Mouse (Mus musculus) brain, embryonic 14.5 days (tissue): ENCODE data around the gene Hdac7. TPM values are rescaled to one million over a fixed set of nuclear protein-coding genes. Genes with fewer than 3 reads are reported as not detected.

ENCODE experiments used
- DNase-seq: peaks from one replicate; pipeline ENCODE4 v3.0.0-alpha.2; 2011; ENCODE audit warnings: low read depth
- CTCF ChIP-seq: fragments of 200-500 bp; IDR thresholded peaks from 2 replicates; pipeline ENCODE4 v1.5.1; 2012; ENCODE audit warnings: inconsistent platforms, mild to moderate bottlenecking, moderate library complexity, borderline replicate concordance; ENCODE audit not compliant: insufficient read depth, insufficient read length; ENCODE audit errors: extremely low read depth
- POLR2A ChIP-seq: fragments of 200-500 bp; IDR thresholded peaks from 2 replicates; pipeline ENCODE4 v1.6.1; 2012; ENCODE audit warnings: mild to moderate bottlenecking, inconsistent platforms, borderline replicate concordance; ENCODE audit not compliant: poor library complexity, insufficient read depth, insufficient read length, severe bottlenecking; ENCODE audit errors: extremely low read depth
- polyA plus RNA-seq: library from polyadenylated mRNA; depleted of rRNA; stranded (reverse); fragments of >200 nt; gene quantifications from 2 replicates; pipeline ENCODE4 v1.2.3, GENCODE M21; 2012

Hdac7 gene
- polyA plus RNA-seq, 1 experiment = 82.1 TPM

DNA sequence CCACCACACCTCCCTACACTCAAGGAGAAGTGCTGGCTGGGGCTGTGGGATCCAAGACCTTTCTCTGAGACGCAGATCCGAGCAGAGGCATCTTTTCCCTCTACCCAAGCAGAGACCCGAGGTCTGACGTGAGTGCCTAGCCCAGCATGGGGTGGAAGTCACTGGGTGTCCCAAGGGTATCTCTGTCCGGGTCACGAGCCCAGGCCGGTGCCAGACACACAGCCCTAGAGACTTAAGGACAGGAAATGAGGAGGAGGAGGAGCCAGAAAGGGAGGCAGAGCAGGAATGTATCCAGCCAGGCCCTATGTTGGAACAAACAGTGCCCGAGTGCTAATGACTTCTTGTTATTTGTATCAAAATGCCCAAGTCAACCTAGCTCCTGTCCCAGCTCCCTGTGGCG is 81.6 kb downstream of the Hdac7 start:
- TF ChIP-seq CTCF (no peak), POLR2A (no peak)
- no peak for DNase-seq

DNA sequence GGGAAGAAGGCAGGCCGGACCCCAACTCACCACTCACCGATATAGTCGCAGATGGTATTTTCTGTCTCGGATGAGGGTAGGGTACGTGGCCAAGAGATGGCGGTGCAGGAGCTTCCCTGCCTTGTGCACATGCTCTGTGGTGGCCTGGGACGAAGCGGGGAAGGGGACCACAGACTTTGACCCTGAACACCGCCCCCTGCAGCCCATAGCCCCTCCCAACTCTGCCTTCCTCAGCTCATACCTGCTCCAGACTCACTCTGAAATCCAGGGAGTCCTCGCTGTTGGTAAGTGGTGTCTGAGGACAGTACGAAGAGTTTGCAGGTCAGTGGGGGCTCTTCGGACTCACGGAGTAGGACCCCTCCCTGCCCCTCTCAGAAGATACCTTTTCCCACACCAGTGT is 82.9 kb downstream of the Hdac7 start:
- TF ChIP-seq POLR2A (no peak), CTCF (no peak)
- no peak for DNase-seq

DNA sequence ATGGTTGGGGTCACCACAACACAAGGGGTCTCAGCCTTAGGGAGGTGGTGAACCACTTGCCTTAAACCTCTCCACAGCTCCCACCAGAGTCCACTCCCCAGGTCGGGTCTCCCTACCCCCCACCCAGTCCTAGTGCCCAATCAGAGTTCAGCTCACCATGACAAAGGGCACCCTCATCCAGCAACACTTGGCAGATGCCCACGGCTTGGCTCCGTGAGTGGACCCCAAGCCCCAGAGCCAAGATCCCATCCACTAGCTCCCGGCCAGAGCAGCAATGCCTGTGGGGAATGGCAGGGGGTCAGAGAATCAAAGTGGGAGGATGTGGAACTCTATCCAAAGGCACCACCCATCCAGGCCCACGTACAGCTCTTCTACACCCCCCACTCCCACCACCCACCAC is 83.3 kb downstream of the Hdac7 start:
- DNase-seq = no peak
- TF ChIP-seq POLR2A (no peak), CTCF (no peak)

DNA sequence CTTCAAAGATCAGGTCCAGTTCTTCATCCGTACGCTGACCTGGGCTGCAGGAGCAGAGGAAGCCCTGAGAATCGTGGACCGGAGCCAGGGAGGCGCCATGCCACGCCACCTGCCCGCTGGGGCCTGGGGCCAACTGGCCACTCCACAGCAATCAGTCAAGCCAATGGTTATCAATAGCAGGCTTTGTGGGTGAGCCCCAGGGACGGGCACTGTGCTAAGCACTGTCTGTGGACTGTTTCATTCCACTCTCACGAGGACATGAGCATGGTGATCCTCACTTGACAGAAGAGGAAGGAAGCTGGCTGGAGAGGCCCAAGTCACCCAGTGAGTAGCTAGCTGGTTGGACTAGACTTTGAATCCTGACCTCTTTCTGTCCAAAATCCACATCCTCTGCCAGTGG is 84.3 kb downstream of the Hdac7 start:
- TF ChIP-seq POLR2A (no peak), CTCF (no peak)
- DNase-seq = no peak

DNA sequence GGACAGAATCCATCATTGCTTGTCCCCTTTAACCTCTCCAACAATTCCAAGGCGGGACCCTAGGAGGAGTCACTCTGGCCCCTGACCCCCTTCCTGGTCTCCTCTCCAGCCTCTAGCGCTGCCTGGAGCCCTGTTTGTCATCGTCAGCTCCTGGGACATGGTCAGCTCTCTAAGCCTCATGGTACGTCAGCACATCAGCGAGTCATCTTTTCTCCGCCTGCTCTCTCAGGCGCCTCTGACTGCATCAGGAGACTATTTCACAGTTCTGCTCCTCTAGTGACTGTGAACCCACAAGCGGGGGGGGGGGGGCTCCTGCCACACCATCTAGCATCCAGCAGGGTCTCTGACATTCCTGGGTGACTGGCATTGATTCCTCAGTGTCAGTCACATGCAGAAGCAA is 88.9 kb downstream of the Hdac7 start:
- DNase-seq = no peak
- TF ChIP-seq POLR2A (no peak), CTCF (no peak)

DNA sequence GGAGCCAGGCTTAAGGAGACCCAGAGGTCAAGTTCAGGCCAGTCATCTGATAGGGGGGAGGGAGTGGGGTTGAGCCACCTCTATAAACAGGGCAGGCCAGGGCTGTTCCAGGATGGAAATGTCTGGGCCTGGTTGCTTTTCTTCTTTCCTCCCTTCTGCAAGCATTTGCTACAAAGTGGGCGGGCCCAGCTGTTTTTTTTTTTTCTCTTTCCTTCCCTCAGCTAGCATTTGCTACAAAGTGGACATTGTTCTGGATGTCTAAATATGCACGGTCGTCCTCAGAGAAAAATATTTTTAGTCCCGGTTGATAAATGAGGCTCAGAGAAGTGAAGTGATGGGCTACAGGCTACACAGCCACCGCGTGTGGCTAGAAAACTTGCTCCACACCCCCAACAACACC is 89.8 kb downstream of the Hdac7 start:
- no peak for DNase-seq
- TF ChIP-seq POLR2A (no peak), CTCF (no peak)

DNA sequence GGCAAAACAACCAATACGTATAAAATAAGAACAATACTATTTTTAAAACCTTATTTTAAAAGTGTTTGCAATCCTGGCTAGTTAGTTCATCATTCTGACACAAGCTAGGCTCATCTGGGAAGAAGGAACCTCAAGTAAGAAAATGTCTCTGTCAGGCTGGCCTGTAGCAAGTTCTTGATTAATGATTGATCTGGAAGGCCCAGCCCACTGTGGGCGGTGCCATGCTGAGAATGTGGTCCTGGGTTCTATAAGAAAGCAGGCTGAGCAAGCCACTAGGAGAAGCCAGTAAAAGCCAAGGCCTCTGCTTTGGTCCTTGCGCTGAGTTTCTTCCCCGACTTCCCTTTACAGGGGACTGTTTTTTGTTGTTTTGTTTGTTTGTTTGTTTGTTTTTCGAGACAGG is 91.8 kb downstream of the Hdac7 start:
- DNase-seq = no peak
- TF ChIP-seq POLR2A = no peak
- no peak for TF ChIP-seq CTCF

DNA sequence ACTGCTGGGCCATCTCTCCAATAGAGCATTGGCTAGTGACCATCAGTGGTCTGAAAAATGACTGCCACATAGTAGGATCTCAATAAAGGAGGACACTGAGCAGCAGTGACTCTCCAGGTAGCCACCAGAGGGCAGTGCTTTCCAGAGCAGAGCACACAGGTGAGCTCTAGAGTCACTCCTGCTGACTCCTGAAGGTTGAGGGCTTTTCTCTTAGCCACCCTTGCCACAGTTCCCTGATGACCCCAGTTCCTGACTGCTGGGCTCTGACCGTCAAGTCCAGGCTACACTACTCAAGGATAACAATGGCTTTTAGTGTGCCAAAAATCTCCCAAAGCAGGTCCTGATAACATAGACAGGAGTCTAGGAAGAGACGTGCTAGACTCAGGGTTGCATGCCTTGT is 92.6 kb downstream of the Hdac7 start:
- no peak for DNase-seq
- no peak for TF ChIP-seq POLR2A
- peak; percentile 22; the same call in 1 of the 2 replicates for TF ChIP-seq CTCF

DNA sequence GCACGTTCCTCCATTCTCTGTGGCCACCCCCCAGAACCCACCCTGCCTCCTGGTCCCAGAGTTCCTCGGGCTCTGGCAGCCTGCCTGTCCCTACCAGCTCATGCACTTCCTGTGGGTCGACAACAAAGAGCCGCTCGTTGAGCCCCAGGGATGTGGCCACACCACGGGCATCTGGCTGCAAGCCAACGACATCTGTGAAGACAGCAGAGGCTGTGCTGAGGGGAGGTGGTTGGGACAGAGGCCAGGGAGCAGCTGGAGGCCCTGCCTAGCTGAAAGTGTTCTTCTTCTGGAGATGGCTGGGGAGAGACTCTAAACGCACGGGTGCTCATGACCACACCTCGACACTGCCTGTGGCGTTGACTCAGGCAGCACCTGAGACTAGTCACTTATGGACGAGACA is 93.6 kb downstream of the Hdac7 start:
- DNase-seq = peak; percentile 95
- TF ChIP-seq CTCF (no peak), POLR2A (no peak)

DNA sequence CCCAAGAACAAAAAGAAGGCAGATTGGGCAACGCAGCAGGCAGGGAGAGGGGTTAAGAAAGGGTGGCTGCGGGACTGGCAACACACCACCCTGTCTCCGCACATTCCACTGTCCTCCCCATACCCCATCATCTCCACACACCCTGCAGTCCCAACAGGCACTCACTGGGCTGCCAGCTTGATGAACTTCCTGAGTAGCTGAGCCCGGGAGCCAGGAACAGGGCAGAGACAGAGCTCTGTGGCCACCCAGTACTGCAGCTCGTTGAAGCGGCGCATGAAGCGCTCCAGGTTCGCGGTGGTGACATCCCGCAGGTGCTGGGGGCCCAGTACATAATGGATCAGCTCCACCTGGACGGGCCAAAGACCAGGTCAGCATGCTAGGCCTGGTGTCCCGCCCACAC is 94.5 kb downstream of the Hdac7 start:
- TF ChIP-seq CTCF = no peak
- TF ChIP-seq POLR2A = no peak
- no peak for DNase-seq

DNA sequence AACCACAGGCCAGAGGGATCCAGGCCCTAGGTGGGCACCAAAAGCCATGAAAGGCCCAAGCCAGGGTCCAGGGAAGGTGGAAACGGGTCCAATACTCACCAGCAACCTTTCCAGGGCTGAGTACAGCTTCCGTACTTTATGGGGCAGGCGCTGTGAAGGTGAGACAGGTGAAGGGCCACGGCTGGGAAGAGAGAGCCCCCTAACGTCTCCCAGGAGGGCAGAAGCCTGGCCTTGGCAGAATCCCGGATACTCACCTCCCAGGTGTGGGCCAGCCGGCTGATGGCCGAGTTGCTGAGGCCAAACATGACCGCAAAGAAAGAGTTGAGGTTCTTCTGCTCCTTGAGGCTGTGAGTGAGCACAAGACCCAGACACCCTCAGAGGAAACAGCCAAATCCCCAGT is 94.9 kb downstream of the Hdac7 start:
- no peak for TF ChIP-seq CTCF
- no peak for TF ChIP-seq POLR2A
- no peak for DNase-seq

DNA sequence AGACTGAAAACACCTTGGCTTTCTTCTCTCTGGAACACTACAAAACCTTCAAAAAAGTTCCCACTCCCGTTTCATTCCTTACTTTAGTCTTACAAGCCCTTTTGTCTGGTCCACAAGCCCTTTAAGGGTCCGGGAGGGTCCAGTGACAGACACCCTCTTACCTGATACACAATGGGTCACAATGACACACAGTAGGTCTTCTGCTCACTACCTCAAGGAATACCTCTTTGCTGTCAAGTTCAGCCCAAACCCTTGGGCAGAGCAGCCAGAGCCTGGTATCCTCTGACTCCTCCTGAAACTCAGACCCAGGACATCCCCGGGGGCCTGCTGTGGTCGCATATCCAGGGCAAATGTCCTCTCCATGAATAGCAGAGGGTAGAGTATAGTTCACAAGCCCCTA is 95.3 kb downstream of the Hdac7 start:
- DNase-seq = no peak
- no peak for TF ChIP-seq POLR2A
- TF ChIP-seq CTCF = no peak

DNA sequence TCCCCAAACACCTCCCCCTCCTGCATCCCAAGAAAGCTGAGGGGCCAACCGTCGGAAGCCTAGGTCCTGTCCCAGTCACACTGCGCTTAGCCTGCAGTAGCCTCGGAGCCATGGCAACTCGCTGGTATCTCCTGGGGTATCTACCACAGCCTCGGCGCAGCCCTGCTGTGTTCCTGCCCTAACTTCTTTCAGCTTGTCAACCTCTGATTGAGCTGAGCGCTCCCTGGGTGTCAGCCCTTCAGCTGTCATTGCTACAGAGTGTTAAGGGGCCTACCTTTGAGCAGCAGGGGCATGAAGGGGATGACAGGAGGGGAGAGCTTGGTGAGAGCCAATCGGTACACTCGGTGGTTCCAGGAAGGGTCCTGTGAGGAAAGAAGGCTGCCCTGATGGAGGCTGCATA is 96.0 kb downstream of the Hdac7 start:
- TF ChIP-seq POLR2A = no peak
- no peak for TF ChIP-seq CTCF
- no peak for DNase-seq
